Mouse (Mus musculus) stomach, postnatal 0 days (tissue): ENCODE measurements around the gene 4921517D22Rik.

Experiments used
- CTCF ChIP-seq: IDR thresholded peaks from 2 replicates; pipeline ENCODE4 v1.5.1; 2016; ENCODE audit warnings: antibody characterized with exemption, low read depth, mild to moderate bottlenecking, moderate library complexity
- EP300 ChIP-seq: optimal IDR thresholded peaks from 2 replicates; pipeline ENCODE3; 2016; ENCODE audit warnings: antibody characterized with exemption

DNA sequence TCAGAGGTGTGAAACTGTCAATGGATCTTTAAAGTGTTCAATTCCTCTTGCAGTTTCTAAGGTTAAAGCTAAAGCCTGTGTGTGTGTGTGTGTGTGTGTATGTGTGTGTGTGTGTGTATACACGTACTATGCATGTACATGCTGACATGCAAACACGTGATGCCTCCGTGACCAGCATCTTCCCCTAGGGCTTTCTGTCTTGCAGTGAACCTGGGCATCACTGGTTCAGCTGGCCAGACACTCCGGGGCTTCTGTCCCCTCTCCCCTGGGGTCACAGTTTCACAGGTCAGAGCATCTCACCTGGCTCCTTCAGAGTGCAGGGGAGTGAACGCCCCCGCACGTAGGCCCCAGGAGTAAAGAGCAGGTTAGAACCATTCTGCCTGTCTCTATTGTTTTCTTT is 20.3 kb downstream of the 4921517D22Rik start:
- TF ChIP-seq CTCF = no peak
- no peak for TF ChIP-seq EP300
